Mouse (Mus musculus) ES-CJ7 (cell line): Measurements from ENCODE around the gene Ddit4.
A peak's percentile ranks its signal among the peaks of the same experiment; 100 is the strongest.

ENCODE experiments used
- DNase-seq: peaks from one replicate; pipeline ENCODE4 v3.0.0; 2011; ENCODE audit warnings: low read depth, low spot score

Ddit4 gene

GRCm38 (mm10) chr10:59972534-59972933 is 20.9 kb upstream of the Ddit4 start:
- DNase-seq: peak; percentile 49

GRCm38 (mm10) chr10:59971813-59972212 is 20.2 kb upstream of the Ddit4 start:
- no peak for DNase-seq

GRCm38 (mm10) chr10:59970450-59971062 is 18.9 kb upstream of the Ddit4 start:
- DNase-seq: no peak

DNA sequence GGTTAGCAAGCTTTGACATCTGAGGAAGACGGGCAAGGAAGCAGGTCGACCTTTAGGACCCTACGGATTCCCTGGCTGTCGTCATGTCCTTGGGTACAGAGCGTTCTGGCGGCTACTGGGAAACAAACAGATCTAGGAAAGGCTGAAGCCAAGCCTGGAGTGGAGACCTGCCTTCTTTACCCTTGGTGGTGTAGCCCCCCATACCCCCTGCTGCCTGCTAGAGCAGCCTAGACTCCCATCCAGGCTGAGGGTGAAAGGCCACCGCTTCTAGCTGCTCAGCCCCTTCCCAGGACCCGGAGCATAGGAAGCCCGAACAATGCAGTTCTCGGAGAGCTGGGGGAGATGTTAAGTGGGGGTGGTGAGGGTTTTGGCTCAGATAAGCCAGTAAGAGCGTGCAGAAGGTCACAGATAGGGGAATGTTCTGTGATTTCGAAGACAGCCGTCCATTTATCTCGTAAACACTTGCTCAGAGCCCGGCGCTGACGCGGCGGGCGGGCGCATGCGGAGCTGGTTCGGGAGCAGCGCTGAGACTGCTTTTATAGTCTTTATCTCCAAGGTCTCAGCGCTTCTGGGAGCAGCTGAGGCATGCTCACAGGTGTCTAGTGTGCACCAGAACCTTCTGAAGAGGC is 18.3 kb upstream of the Ddit4 start:
- DNase-seq: peak; percentile 51

- DNase-seq: no peak
Observed at GRCm38 (mm10) chr10:59967309-59967942, 15.8 kb upstream of the Ddit4 start.

DNA sequence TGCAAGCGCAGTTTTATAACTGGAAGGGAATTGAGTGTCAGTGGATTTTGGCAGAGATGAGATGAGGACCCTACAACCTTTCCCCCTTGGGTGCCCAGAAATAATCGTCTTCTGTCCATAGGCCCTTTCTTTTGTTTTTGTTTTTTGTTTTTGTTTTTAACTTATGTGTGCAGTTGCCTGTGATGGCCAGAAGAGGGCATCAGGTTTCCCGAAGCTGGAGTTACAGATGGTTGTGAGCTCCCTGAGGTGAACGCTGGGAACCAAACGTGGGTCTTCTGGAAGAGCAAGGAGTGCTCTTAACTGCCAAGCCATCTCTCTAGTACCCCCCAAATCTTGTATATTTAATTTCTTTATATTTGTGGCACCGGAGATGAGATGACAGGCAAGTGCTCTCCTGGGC is 15.1 kb upstream of the Ddit4 start:
- DNase-seq: peak; percentile 48

DNA sequence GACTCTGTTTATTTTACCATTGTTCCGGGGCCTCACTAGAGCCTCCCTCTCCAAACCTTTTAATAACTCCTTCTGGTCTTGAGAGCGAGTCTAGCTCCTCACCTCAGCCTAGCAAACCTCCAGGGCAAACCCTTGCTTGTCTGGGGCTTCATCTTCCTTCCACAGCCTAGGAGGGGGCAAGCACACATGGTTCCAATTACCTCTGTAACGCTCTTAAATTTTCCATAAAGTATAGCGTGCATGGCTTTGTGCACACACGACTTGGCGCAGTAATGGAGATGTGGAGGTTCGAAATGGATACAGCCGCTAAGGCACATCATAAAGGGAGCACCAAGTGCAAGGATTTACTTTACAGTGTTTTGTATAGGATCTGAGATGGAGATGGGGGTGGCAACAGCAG is 14.2 kb upstream of the Ddit4 start:
- DNase-seq: no peak

- no peak for DNase-seq
Observed at GRCm38 (mm10) chr10:59965362-59965695, 13.7 kb upstream of the Ddit4 start.

DNA sequence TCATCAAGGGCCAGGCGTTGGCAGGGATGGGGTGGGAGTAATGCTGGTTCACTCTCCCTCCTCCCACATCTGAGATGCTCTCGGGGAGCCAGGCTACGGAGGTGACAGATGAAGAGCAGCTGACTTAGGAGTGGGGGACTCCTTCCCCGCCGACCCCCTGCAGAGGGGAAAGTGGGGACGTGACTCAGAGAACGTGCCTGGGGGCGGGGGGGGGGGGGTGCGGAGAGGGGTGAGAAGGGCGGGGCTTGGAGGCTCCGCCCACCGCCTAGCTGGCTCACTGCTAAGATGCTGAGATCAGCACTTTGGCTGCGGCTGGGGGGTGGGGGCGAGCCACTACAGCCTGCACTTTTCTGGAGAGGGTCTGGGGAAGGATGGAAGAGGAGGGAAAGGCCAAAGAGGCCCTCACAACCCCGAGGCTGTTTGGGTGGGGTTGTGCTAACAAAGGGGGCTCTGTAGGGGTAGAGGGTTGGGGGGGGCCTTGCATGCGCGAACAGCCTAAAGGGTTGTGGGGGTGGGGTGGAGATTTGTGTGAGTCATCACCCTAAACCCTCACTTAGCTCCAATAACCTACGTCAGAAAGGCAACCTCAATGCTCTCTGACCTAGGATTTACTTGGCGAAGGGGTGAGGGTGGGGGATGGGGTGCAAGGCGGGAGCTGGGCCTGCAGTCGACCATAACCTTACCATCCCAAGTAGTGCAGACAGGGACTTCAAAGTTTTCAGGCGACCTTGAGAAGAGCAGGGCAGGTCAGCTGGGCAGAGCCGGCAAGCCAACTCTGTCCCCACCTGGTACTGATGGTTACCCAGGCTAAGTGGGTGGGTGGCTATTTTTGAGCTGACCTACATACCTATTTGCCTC is 13.1 kb upstream of the Ddit4 start:
- peak; percentile 36 for DNase-seq

DNA sequence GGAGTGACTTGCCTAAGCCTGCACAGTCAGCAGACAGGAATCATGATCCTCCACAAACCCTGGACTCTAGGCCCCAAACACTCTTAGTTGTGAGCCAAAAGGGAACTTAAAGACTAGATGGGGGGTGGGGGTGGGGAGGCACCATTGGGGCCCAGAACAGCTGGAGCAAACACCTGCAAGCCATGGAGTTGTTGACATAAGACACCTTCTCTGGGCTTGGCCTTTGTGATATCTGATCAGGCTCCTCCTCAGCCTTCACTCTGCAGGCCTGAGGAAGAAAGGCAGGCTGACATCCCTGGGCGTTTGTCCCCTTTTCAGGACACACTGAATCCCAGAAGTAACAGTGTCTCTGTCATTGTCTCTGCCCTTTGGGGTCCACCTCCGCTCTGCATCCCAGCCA is 12.0 kb upstream of the Ddit4 start:
- DNase-seq: no peak

DNA sequence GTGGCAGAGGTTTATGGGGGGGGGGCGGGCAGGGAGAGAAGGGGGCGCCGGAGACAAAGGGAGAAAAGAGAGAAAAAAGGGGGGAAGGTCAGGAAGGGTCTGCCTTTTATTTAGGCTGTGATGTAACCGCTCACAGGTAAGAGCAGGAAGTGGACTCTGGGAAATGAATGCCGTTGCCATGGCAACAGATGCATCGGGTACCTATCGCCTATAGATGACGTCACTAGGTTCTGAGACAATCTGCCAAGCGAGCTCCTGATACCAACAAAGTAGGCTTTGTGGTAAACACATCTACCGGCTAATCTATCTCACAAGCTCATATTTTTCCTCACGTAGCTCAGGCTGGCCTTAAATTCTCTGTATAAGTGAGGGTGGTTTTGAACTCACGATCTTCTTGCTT is 7.9 kb upstream of the Ddit4 start:
- peak; percentile 49 for DNase-seq

DNA sequence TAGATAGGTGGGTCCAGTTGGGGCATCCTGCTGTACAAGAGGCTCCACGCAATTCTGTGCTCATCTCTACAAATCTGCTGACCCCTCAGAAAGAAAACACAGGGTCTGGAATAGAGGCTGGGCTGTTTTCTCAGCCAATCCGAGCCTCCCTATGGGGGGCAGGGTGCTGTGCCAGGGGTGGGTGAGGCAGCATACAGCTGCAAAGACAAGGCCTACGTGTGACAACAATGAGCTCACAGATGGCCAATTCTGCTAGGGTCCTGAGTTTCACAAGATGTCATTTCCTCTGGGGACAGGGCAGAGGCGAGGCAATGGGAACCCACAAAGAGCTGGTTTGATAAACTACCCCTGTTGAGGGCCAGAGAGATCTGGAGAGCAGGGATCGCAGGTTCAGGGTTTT is 6.8 kb upstream of the Ddit4 start:
- no peak for DNase-seq

- peak; percentile 79 for DNase-seq
Observed at GRCm38 (mm10) chr10:59957171-59958149, 5.8 kb upstream of the Ddit4 start.

DNA sequence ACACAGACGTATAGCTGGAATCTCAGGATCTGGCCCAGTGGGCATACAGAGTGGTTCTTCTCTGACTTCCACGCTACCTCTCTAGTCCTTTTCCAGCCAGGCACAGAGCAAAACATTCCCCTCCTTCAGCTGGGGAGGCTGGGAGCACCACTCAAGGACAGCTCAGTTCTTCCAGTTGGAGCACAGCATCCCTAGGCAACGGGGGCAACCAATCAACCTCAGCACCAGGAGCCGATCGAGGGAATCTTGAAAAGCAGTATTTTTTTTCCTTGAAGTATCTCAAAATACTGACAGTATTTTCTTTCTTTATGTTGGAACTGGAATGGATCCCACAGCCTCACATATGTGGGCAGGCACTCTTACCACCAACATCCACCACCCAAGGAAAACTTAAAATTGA is 5.0 kb upstream of the Ddit4 start:
- DNase-seq: no peak

- peak; percentile 60 for DNase-seq
Observed at GRCm38 (mm10) chr10:59953564-59954039, 2.0 kb upstream of the Ddit4 start.

- peak; percentile 70 for DNase-seq
Observed at GRCm38 (mm10) chr10:59952781-59953563, 1.3 kb upstream of the Ddit4 start.

GRCm38 (mm10) chr10:59952152-59952780 is 632 bp upstream of the Ddit4 start:
- peak; percentile 44 for DNase-seq

GRCm38 (mm10) chr10:59950716-59951191 is 880 bp downstream of the Ddit4 start:
- peak; percentile 37 for DNase-seq

DNA sequence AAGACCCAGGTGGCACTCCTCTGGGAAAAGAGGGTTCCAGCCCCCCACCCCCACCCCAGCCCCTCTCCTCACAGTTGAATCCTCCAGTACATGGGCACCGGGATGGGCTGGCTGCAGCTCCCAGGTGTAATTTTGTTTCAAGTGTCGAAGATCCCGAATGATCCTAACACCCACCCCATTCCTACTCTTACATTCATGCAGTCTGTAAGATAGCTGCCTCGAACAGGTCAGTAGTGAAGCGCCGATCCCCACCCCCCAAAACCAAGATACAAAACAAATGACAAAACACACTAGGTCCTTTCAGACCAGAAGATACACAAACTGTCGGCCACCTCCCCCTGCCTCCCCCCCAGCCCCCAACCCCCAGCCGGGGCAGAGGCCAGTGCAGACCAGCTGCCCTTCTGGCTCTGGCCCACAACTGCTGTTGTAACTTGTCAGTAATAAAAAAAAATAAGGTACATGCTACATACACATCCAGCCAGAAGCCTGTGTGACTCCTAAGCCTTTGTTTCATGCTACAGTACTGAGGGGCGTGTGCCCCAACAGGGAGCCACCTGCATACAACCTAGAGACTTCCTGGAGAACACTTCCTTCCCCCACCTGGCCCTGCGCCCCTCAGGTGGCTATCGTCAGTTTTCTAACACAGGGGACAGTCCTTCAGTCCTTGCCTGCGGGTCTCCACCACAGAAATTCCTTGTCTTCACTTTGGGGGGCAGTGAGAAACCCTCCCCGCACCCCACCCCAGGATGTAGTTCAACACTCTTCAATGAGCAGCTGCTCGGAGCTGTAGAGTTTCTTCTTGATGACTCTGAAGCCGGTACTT is 1.6 kb downstream of the Ddit4 start:
- no peak for DNase-seq
